Mouse (Mus musculus) heart, embryonic 16.5 days (tissue): ENCODE data around the gene Hepacam. TPM values are rescaled to one million over a fixed set of nuclear protein-coding genes. Genes with fewer than 3 reads are reported as not detected.
A peak's percentile ranks its signal among the peaks of the same experiment; 100 is the strongest.

ENCODE experiments used
- ATAC-seq: fragments of 200-750 bp; cut with Nextera tagmentation; replicated peaks from 2 replicates; pipeline ENCODE4 v1.8.0; 2017; ENCODE audit warnings: moderate number of reproducible peaks; ENCODE audit not compliant: insufficient read depth, low FRiP score; ENCODE audit errors: extremely low read depth
- H3K27ac ChIP-seq: fragments of 300-500 bp; sonication (generic); 2 replicates; pipeline ENCODE4 v1.5.1; 2014; ENCODE audit warnings: mild to moderate bottlenecking, low read length, control low read depth, moderate library complexity
- H3K27me3 ChIP-seq: fragments of 300-500 bp; sonication (generic); 2 replicates; pipeline ENCODE4 v1.6.1; 2014; ENCODE audit warnings: low read length, mixed read lengths; ENCODE audit not compliant: control insufficient read depth, insufficient read depth
- H3K36me3 ChIP-seq: fragments of 300-500 bp; sonication (generic); 2 replicates; pipeline ENCODE4 v1.6.1; 2014; ENCODE audit not compliant: control insufficient read depth, insufficient read depth
- H3K4me1 ChIP-seq: fragments of 300-500 bp; sonication (generic); 2 replicates; pipeline ENCODE4 v1.6.1; 2014; ENCODE audit warnings: low read length, mixed read lengths; ENCODE audit not compliant: control insufficient read depth, insufficient read depth
- H3K4me2 ChIP-seq: fragments of 300-500 bp; sonication (generic); 2 replicates; pipeline ENCODE4 v1.6.1; 2014; ENCODE audit warnings: low read depth, mild to moderate bottlenecking, control low read depth, low read length
- H3K4me3 ChIP-seq: fragments of 300-500 bp; sonication (generic); 2 replicates; pipeline ENCODE4 v1.5.1; 2014; ENCODE audit warnings: mild to moderate bottlenecking, control low read depth, low read length
- H3K9ac ChIP-seq: fragments of 300-500 bp; sonication (generic); 2 replicates; pipeline ENCODE4 v1.6.1; 2014; ENCODE audit warnings: low read length, control low read depth
- H3K9me3 ChIP-seq: fragments of 300-500 bp; sonication (generic); replicated peaks from 2 replicates; pipeline ENCODE4 v1.6.1; 2016; ENCODE audit warnings: low read length; ENCODE audit not compliant: control insufficient read depth
- WGBS: fragments of 180-500 bp; shearing (Covaris S2); extraction: QIAGEN DNeasy Blood & Tissue Kit; methylation state at CpG from one replicate; pipeline ENCODE4 v1.1.7; 2014; 5-methylcytosine and 5-hydroxymethylcytosine counted together
- polyA plus RNA-seq: library from polyadenylated mRNA; unstranded; fragments of >200 nt; fragmentation: Nextera tagmentation; extraction: Ambion mirVana; gene quantifications from 2 replicates; pipeline ENCODE4 v1.2.1, GENCODE M21; 2015

The Hepacam gene
- polyA plus RNA-seq: 0.08 and 0.10 TPM in 2 replicates

GRCm38 (mm10) chr9:37367301-37368080 lies at the start of gene Hepacam:
Gene Hepacam, plus strand, starts transcription at chr9:37367351.
- Histone ChIP-seq H3K9me3 (no peaks in the 10 kb centered on the region), H3K4me2 (no peak within 1 kb of the TSS), H3K27ac (no peak within 1 kb of the TSS), H3K27me3 (no peaks in the 10 kb centered on the region), H3K36me3 (no peaks in the 10 kb centered on the region), H3K4me3 (no peak within 1 kb of the TSS), H3K9ac (no peak within 1 kb of the TSS), H3K4me1 (no peaks in the 10 kb centered on the region)
- WGBS: 78% methylated on average over 17 of the region's 17 CpGs
- no peak for ATAC-seq

- H3K27ac ChIP-seq: no peak overlapping the region
- H3K4me2 ChIP-seq: no peak overlapping the region
- 31% methylated on average over 3 of the region's 3 CpGs for WGBS
- ATAC-seq: no peak
- H3K36me3 ChIP-seq: no peaks in the 10 kb centered on the region
- H3K4me1 ChIP-seq: no peaks in the 10 kb centered on the region
- no peak overlapping the region for H3K9ac ChIP-seq
- no peak overlapping the region for H3K4me3 ChIP-seq
- H3K9me3 ChIP-seq: no peaks in the 10 kb centered on the region
- no peaks in the 10 kb centered on the region for H3K27me3 ChIP-seq
Measured at GRCm38 (mm10) chr9:37329456-37329855, 37.7 kb upstream of the Hepacam start.

DNA sequence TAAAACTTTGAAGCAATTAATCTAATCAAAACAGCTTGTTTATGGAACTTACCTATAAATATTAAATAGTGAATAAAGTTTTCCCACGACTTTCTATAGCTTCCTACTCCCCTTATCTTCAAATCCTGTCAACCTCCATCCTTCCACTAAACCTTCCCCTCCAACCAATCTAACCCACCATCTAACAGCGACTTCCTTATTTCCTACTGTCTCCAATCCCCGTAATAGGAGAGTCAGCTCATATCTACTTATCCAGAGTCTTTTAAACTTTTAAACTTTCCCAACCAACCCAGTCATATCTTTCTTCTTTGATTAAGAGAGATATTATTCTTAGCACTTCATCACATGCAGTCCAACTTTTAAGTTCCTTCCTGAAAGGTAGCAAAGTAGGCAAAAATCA lies 21.7 kb upstream of the Hepacam start:
- H3K27ac ChIP-seq: no peak overlapping the region
- no peaks in the 10 kb centered on the region for H3K9me3 ChIP-seq
- no peak overlapping the region for H3K4me2 ChIP-seq
- H3K27me3 ChIP-seq: no peaks in the 10 kb centered on the region
- H3K4me1 ChIP-seq: peaks cover 8% of the 10 kb centered on the region
- H3K9ac ChIP-seq: no peak overlapping the region
- 0 out of 2 replicates have a peak, but pooled peaks cover 5% of the 10 kb centered on the region for H3K36me3 ChIP-seq
- 69% methylated on average over 3 of the region's 3 CpGs for WGBS
- ATAC-seq: no peak
- no peak overlapping the region for H3K4me3 ChIP-seq

DNA sequence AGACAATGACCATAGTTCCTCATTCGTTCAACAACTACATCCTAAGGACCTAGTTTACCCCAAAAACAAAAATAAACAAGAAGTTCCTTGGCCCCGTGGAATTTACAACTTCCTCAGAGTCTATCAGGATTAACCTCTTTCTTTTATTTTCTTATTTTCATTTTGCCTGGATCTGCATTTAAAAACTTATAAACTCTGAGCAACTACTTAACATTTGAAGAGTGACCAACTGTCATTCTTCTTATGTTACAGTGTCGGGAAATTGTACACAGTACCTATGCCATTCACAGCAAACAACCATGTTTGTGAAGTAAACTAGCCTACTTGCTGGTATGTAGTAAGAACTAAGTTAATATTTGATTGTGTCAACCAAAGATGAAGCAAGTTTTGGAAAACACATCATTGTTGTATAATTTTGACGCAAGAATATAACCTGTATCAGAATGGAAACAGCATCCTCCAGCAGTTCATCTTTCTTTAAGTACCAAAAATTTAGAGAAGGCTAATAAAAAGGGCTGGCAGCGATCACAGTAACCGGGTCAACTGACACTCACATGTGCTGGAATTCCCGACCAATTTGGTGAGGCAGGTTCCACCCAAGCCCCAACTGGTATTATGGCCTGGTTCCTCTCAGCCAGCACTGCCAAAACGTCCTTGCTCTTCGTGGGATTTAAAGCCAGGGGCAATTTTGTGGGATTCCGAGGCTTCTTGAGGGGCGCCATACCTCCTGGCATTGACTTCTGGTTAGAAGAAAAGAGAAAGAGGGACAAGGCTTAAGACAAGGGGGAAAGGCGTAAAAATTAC lies 19.8 kb upstream of the Hepacam start:
- 20% methylated on average over 12 of the region's 12 CpGs for WGBS
- no peak; the same call in 1 of the 2 replicates for ATAC-seq
- H3K27me3 ChIP-seq: no peaks in the 10 kb centered on the region

GRCm38 (mm10) chr9:37347988-37348642 lies 19.0 kb upstream of the Hepacam start, which contains the start of gene Ccdc15:
Gene Ccdc15, minus strand, starts transcription at chr9:37348432.
- Histone ChIP-seq H3K4me2 (peak within 1 kb of the TSS; percentile 87), H3K27ac (peak within 1 kb of the TSS; percentile 96), H3K9ac (peak within 1 kb of the TSS; percentile 96), H3K36me3 (no peaks in the 10 kb centered on the region), H3K4me3 (peak within 1 kb of the TSS; percentile 94), H3K27me3 (no peaks in the 10 kb centered on the region), H3K4me1 (peaks cover 8% of the 10 kb centered on the region), H3K9me3 (no peaks in the 10 kb centered on the region)
- WGBS: under 1% methylated on average over 41 of the region's 41 CpGs
- ATAC-seq: peak; percentile 99

More for the DNA sequence above, 19.8 kb upstream of the Hepacam start:
- Histone ChIP-seq H3K4me3 (peak overlapping the region; percentile 94), H3K9ac (peak overlapping the region; percentile 96), H3K4me2 (peak overlapping the region; percentile 87), H3K4me1 (peaks cover 8% of the 10 kb centered on the region), H3K9me3 (no peaks in the 10 kb centered on the region), H3K36me3 (0 out of 2 replicates have a peak, but pooled peaks cover 2% of the 10 kb centered on the region), H3K27ac (peak overlapping the region; percentile 96)

DNA sequence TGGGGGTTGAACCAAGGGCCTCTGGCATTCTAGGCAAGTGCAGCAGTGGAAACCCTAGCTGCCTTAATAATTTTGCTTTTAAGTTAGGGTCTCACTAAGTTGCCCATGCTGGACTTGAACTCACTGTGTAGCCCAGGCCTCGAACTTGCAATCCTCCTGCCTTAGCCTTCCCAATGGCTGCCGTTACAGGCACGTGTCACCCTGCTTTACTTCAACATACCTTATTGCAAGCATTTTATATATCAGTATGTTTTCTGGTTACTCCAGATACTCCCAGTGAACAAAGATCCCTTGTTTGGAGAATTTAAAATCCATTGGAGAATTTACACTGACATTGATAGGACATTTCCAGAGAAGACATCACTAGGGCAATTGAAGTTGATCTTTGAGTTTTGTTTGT lies 18.1 kb upstream of the Hepacam start:
- Histone ChIP-seq H3K9me3 (no peaks in the 10 kb centered on the region), H3K4me3 (peak overlapping the region; percentile 94), H3K27me3 (no peaks in the 10 kb centered on the region), H3K27ac (no peak overlapping the region), H3K36me3 (no peaks in the 10 kb centered on the region), H3K4me2 (peak overlapping the region; percentile 87), H3K4me1 (peaks cover 8% of the 10 kb centered on the region), H3K9ac (peak overlapping the region; percentile 96)
- 88% methylated on average over 3 of the region's 3 CpGs for WGBS
- ATAC-seq: no peak

- H3K27ac ChIP-seq: no peak overlapping the region
- H3K4me2 ChIP-seq: no peak overlapping the region
- no peak overlapping the region for H3K9ac ChIP-seq
- H3K9me3 ChIP-seq: no peaks in the 10 kb centered on the region
- H3K4me1 ChIP-seq: peaks cover 8% of the 10 kb centered on the region
- 51% methylated on average over 2 of the region's 2 CpGs for WGBS
- no peak for ATAC-seq
- no peak overlapping the region for H3K4me3 ChIP-seq
- H3K36me3 ChIP-seq: no peaks in the 10 kb centered on the region
- H3K27me3 ChIP-seq: no peaks in the 10 kb centered on the region
Measured at GRCm38 (mm10) chr9:37351266-37351665, 15.9 kb upstream of the Hepacam start.

- no peaks in the 10 kb centered on the region for H3K9me3 ChIP-seq
- no peak overlapping the region for H3K27ac ChIP-seq
- H3K36me3 ChIP-seq: no peaks in the 10 kb centered on the region
- H3K4me3 ChIP-seq: no peak overlapping the region
- no peak overlapping the region for H3K9ac ChIP-seq
- peaks cover under 1% of the 10 kb centered on the region; the same call in 1 of the 2 replicates for H3K4me1 ChIP-seq
- no peak for ATAC-seq
- no peak overlapping the region for H3K4me2 ChIP-seq
- H3K27me3 ChIP-seq: no peaks in the 10 kb centered on the region
- 50% methylated on average over 1 of the region's 1 CpGs for WGBS
Measured at GRCm38 (mm10) chr9:37354485-37354884, 12.7 kb upstream of the Hepacam start.
